Mouse (Mus musculus) liver, embryonic 14.5 days (tissue): ENCODE measurements around the gene Ccdc185.

Experiments
- CTCF ChIP-seq: IDR thresholded peaks from 2 replicates; pipeline ENCODE4 v1.5.1; 2016; ENCODE audit warnings: antibody characterized with exemption, low read depth, control low read depth
- EP300 ChIP-seq: IDR thresholded peaks from 2 replicates; pipeline ENCODE4 v1.6.1; 2016; ENCODE audit warnings: antibody characterized with exemption, low read depth

GRCm38 (mm10) chr1:182751301-182751700 lies 2.3 kb upstream of the Ccdc185 start:
- TF ChIP-seq EP300 (no peak), CTCF (no peak)
